Mouse (Mus musculus) heart, adult 2 months (tissue): ENCODE measurements around the gene Tcea2.

ENCODE experiments used
- CTCF ChIP-seq: fragments of 200-600 bp; IDR thresholded peaks from 2 replicates; pipeline ENCODE4 v1.8.1; 2022; ENCODE audit warnings: antibody characterized with exemption, mild to moderate bottlenecking, moderate library complexity
- EP300 ChIP-seq: fragments of 200-500 bp; IDR thresholded peaks from 2 replicates; pipeline ENCODE4 v1.6.1; 2011; ENCODE audit warnings: low read depth, low read length, control low read depth; ENCODE audit not compliant: insufficient read depth
- POLR2A ChIP-seq: fragments of 200-500 bp; IDR thresholded peaks from 2 replicates; pipeline ENCODE4 v1.6.1; 2011; ENCODE audit warnings: mild to moderate bottlenecking, low read depth, low read length, control low read depth; ENCODE audit not compliant: insufficient read depth

DNA sequence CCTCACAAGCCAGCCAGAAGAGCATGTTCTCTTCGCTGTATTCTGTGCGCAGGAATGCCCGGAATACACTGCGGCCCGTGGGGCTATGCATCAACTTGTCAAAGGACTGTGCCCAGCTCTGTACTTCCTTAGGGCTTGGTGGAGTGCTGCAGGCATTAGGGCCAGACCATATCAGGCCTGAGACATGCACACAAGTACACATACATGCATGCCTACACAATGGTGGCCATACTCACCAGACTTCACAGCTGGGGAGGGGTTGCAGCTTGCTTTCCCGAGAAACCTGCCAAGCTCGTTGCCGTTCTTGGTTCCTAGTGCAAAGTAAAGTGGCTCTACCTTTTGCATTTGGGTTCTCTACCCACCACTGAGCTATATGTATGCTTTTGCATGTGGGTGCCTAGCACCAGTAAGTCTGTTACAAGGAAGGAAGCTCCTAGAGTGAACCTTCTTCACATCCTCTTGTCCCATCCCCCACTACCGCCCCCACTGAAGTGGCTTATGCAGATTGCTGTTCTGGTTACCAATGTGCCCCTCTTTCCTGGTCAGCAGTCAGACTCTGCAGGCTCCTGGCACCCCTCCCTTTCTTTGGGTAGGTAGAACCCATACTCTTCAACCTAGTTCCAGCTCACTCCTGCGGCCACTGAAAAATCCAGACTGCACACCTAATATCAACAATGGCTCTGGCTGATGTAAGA, 9.5 kb downstream of the Tcea2 start:
- no peak for TF ChIP-seq EP300
- no peak for TF ChIP-seq CTCF
- TF ChIP-seq POLR2A = no peak
